Mouse (Mus musculus) duodenum, adult 2 months (tissue): ENCODE measurements around the gene Myo1b. TPM values are rescaled to one million over a fixed set of nuclear protein-coding genes. Genes with fewer than 3 reads are reported as not detected.

Experiments used
- polyA plus RNA-seq: library from polyadenylated mRNA; depleted of rRNA; stranded (reverse); fragments of >200 nt; gene quantifications from 2 replicates; pipeline ENCODE4 v1.2.3, GENCODE M21; 2012; ENCODE audit warnings: low replicate concordance; rRNA removed

Gene Myo1b
- polyA plus RNA-seq, result 1.8 and 2.2 TPM in 2 replicates

DNA sequence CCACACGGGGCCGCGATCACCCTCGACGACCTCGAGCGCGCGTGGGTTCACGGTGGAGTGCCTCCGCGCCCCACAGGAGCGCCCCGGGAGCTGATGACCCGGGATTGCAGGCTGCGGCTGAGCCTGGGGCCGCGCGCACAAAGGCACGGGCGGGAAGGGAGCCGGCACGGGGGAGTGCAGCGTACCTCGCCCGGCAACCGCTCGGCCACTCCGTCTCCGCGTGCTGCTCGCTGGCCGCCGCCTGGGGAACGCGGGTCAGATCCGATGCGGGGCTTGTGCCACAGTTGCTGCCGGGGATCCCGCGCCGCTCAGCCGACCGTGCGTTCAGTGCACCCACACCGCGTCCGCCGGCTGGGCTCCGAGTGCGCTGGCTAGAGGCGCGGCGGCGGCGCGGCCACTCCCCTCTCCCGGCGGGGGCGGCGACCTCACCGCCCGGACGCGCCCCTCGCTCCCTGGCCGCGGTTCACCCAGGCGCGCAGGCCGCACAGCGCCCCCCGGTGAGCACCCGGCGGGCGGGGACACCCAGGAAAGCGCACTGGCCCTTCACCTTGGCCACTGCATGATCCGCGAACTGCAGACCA is at the start of gene Myo1b:
TSS of gene Myo1b (minus strand) at position 496 of the 581 bp plus-strand sequence.

Other genes starting within 250 kb of the Myo1b start
- gene Stat4, start 71.1 kb upstream of the Myo1b start, polyA plus RNA-seq, result 0.09 and 0.20 TPM in 2 replicates
- 25.3 and 37.4 TPM in 2 replicates for gene Stat1, start 203.4 kb upstream of the Myo1b start, polyA plus RNA-seq